Mouse (Mus musculus) C2C12 (cell line): ENCODE data around the gene Col27a1.

ENCODE experiments used
- CTCF ChIP-seq: IDR thresholded peaks from one replicate; pipeline ENCODE4 v1.5.1; 2011; ENCODE audit not compliant: control insufficient read depth, insufficient read depth, insufficient read length
- MAX ChIP-seq: IDR thresholded peaks from one replicate; pipeline ENCODE4 v1.6.1; 2011; ENCODE audit warnings: mild to moderate bottlenecking, control low read depth
- MYOD1 ChIP-seq: IDR thresholded peaks from one replicate; pipeline ENCODE4 v1.6.1; 2011; ENCODE audit warnings: low read depth; ENCODE audit not compliant: control insufficient read depth, insufficient read length
- MYOG ChIP-seq: IDR thresholded peaks from one replicate; pipeline ENCODE4 v1.6.1; 2011; ENCODE audit not compliant: control insufficient read depth, insufficient read length; ENCODE audit errors: extremely low read depth
- USF1 ChIP-seq: IDR thresholded peaks from one replicate; pipeline ENCODE4 v1.6.1; 2011; ENCODE audit warnings: low read depth, mild to moderate bottlenecking, control low read depth, moderate library complexity

GRCm38 (mm10) chr4:63274516-63274915 lies 60.7 kb downstream of the Col27a1 start:
- TF ChIP-seq USF1 (no peak), CTCF (no peak), MAX (no peak), MYOD1 (no peak), MYOG (no peak)
